Mouse (Mus musculus) intestine, embryonic 16.5 days (tissue): Measurements from ENCODE around the gene A630010A05Rik. TPM values are rescaled to one million over a fixed set of nuclear protein-coding genes. Genes with fewer than 3 reads are reported as not detected.
"Not testable (repeated sequence)": the region's sequence is repeated elsewhere in the genome, so short reads cannot be mapped to it uniquely, and the experiment has no call there.

Experiments
- ATAC-seq: fragments of 200-750 bp; cut with Nextera tagmentation; 2 replicates; pipeline ENCODE4 v1.8.0; 2017; ENCODE audit warnings: moderate TSS enrichment, moderate library complexity
- H3K27ac ChIP-seq: fragments of 300-500 bp; sonication (generic); 2 replicates; pipeline ENCODE4 v1.5.1; 2014; ENCODE audit warnings: mild to moderate bottlenecking, low read length
- H3K27me3 ChIP-seq: fragments of 300-500 bp; sonication (generic); replicated peaks from 2 replicates; pipeline ENCODE4 v1.6.1; 2014; ENCODE audit warnings: low read length, control low read depth, mixed read lengths; ENCODE audit not compliant: control insufficient read depth, insufficient read depth
- H3K36me3 ChIP-seq: fragments of 300-500 bp; sonication (generic); 2 replicates; pipeline ENCODE4 v1.6.1; 2014; ENCODE audit warnings: low read length, control low read depth; ENCODE audit not compliant: control insufficient read depth, insufficient read depth
- H3K4me1 ChIP-seq: fragments of 300-500 bp; sonication (generic); 2 replicates; pipeline ENCODE4 v1.6.1; 2014; ENCODE audit warnings: low read length, control low read depth, mixed read lengths; ENCODE audit not compliant: control insufficient read depth, insufficient read depth
- H3K4me2 ChIP-seq: fragments of 300-500 bp; sonication (generic); 2 replicates; pipeline ENCODE4 v1.6.1; 2014; ENCODE audit warnings: low read depth, low read length, control low read depth
- H3K4me3 ChIP-seq: fragments of 300-500 bp; sonication (generic); 2 replicates; pipeline ENCODE4 v1.5.1; 2014; ENCODE audit warnings: mild to moderate bottlenecking, low read length
- H3K9ac ChIP-seq: fragments of 300-500 bp; sonication (generic); 2 replicates; pipeline ENCODE4 v1.6.1; 2014; ENCODE audit warnings: low read depth, low read length
- H3K9me3 ChIP-seq: fragments of 300-500 bp; sonication (generic); 2 replicates; pipeline ENCODE4 v1.6.1; 2016; ENCODE audit warnings: low read length, control low read depth; ENCODE audit not compliant: control insufficient read depth
- WGBS: fragments of 180-500 bp; shearing (Covaris S2); extraction: QIAGEN DNeasy Blood & Tissue Kit; methylation state at CpG from one replicate; pipeline ENCODE4 v1.1.7; 2014; 5-methylcytosine and 5-hydroxymethylcytosine counted together
- polyA plus RNA-seq: library from polyadenylated mRNA; unstranded; fragments of >200 nt; fragmentation: Nextera tagmentation; extraction: Ambion mirVana; gene quantifications from 2 replicates; pipeline ENCODE4 v1.2.1, GENCODE M21; 2015

Gene A630010A05Rik
- not detected in 2 replicates for polyA plus RNA-seq

DNA sequence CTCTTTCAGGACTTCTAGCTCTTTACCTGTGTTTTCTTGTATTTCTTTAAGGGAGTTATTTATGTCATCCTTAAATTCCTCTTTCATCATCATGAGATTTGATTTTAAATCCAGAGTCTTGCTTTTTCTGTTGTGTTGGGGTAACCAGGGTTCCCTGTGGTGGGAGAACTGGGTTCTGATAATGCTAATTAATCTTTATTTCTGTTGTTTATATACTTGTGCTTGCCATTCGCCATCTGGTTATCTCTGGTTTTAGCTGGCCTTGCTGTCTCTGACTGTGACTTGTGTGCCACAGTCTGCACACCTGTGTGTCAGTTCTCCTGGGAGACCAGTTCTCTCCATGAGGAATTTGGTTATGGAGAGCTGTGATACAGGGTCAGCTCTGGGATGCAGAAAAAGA is at the start of gene A630010A05Rik:
A630010A05Rik (plus strand) TSS at position 301 of the 400 bp plus-strand sequence.
- Histone ChIP-seq H3K36me3 (no peaks in the 10 kb centered on the region), H3K27ac (no peak within 1 kb of the TSS), H3K9me3 (no peaks in the 10 kb centered on the region), H3K4me3 (no peak within 1 kb of the TSS), H3K4me1 (no peaks in the 10 kb centered on the region), H3K27me3 (no peaks in the 10 kb centered on the region), H3K4me2 (no peak within 1 kb of the TSS), H3K9ac (no peak within 1 kb of the TSS)
- WGBS = 69% methylated on average over 1 of the region's 1 CpGs
- ATAC-seq = no peak

DNA sequence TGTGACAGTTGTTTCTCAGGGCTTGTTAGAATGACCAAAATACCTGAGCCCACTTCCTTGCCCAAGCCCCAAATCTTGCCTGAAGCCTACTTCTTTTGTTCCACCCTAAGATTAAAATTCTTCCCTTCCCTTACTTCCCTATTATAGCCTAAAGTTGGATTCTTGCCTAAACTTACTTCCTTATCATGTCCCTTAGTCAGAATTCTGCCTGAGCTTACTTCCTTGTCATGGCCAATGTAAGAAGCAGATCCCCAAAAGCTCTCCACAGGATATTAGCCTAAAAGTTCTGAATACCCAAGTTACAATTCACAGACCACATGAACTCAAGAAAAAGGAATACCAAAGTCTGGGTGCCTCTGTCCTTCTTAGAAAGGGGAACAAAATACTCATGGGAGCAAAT is 26.4 kb upstream of the A630010A05Rik start:
- Histone ChIP-seq H3K36me3 (no peaks in the 10 kb centered on the region), H3K27ac (no peak overlapping the region), H3K9me3 (no peaks in the 10 kb centered on the region), H3K4me3 (no peak overlapping the region), H3K4me2 (no peak overlapping the region), H3K4me1 (no peaks in the 10 kb centered on the region), H3K27me3 (no peaks in the 10 kb centered on the region), H3K9ac (no peak overlapping the region)
- ATAC-seq = no peak

DNA sequence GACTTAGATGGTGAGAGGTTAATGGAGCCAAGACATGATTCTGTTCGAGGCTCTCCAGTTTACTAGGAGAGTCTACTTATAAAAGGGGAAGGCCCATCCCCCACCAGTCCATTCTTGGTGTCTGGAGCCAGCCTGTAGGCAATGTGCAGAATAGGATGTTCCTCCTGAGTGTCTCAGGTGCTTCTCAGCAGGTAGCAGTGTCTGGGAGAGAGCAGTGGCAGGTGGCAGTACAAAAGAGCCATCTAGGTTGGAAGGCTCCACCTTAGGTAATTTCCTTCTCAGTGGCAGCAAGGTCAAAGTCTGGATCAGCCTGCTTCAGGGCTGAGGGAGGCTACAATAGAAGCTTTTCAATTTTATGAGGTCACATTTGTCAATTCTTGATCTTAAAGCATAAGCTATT is 4.9 kb upstream of the A630010A05Rik start:
- not testable (repeated sequence) for H3K36me3 ChIP-seq, H3K4me1 ChIP-seq, ATAC-seq, H3K9ac ChIP-seq, H3K27ac ChIP-seq, H3K27me3 ChIP-seq, H3K4me2 ChIP-seq, H3K4me3 ChIP-seq, H3K9me3 ChIP-seq
- WGBS = 64% methylated on average over 1 of the region's 1 CpGs

Other genes with a start within 250 kb of the A630010A05Rik start
- 106 and 115 TPM in 2 replicates for gene Fopnl, start 244.9 kb upstream of the A630010A05Rik start, polyA plus RNA-seq
- 5.6 and 7.1 TPM in 2 replicates for gene Abcc1, start 200.8 kb upstream of the A630010A05Rik start, polyA plus RNA-seq